Mouse (Mus musculus): ENCODE measurements around the gene Neil1. TPM values are rescaled to one million over a fixed set of nuclear protein-coding genes. Genes with fewer than 3 reads are reported as not detected.

Gene Neil1
- polyA plus RNA-seq, 1 experiment, result 17.9 TPM

- no peak within 1 kb of the TSS for H3K27ac ChIP-seq (ENCODE audit: control insufficient read depth, insufficient read depth, low read depth, low read length, poor library complexity)
- under 1% methylated on average over 24 of the region's 24 CpGs for WGBS
- H3K4me1 ChIP-seq (ENCODE audit: control insufficient read depth, insufficient read depth, low read length), result peaks cover 2% of the 10 kb centered on the region
These were observed 9.9 kb upstream of the Neil1 start, which contains the start of gene Commd4 for GRCm38 (mm10) chr9:57158013-57158470. Gene Commd4 (minus strand): TSS chr9:57158331.

GRCm38 (mm10) chr9:57157499-57157898 lies 9.4 kb upstream of the Neil1 start:
- no peak for TF ChIP-seq POLR2A (IDR thresholded peaks at IDR 0.05; ENCODE audit: borderline replicate concordance, control insufficient read depth, low read depth, low read length)
- H3K27ac ChIP-seq (ENCODE audit: control insufficient read depth, insufficient read depth, low read depth, low read length, poor library complexity), result no peak overlapping the region
- H3K4me1 ChIP-seq (ENCODE audit: control insufficient read depth, insufficient read depth, low read length), result peaks cover 2% of the 10 kb centered on the region
- 29% methylated on average over 13 of the region's 13 CpGs for WGBS
- H3K4me3 ChIP-seq (replicated peaks; ENCODE audit: control insufficient read depth, low read depth, low read length), result peak overlapping the region; percentile 74

More at GRCm38 (mm10) chr9:57158013-57158470, 9.9 kb upstream of the Neil1 start, which contains the start of gene Commd4:
- no peak for TF ChIP-seq CTCF (IDR thresholded peaks at IDR 0.05; ENCODE audit: control insufficient read depth, insufficient read depth, low read length)
- no peak; the same call in 1 of the 2 replicates for TF ChIP-seq POLR2A (IDR thresholded peaks at IDR 0.05; ENCODE audit: borderline replicate concordance, control insufficient read depth, low read depth, low read length)
- H3K4me3 ChIP-seq (replicated peaks; ENCODE audit: control insufficient read depth, low read depth, low read length), result peak within 1 kb of the TSS; percentile 74

- TF ChIP-seq POLR2A (IDR thresholded peaks at IDR 0.05; ENCODE audit: borderline replicate concordance, control insufficient read depth, low read depth, low read length) (no peak), CTCF (IDR thresholded peaks at IDR 0.05; ENCODE audit: control insufficient read depth, insufficient read depth, low read length) (no peak)
- no peak overlapping the region for H3K27ac ChIP-seq (ENCODE audit: control insufficient read depth, insufficient read depth, low read depth, low read length, poor library complexity)
- peaks cover 2% of the 10 kb centered on the region for H3K4me1 ChIP-seq (ENCODE audit: control insufficient read depth, insufficient read depth, low read length)
- 91% methylated on average over 8 of the region's 8 CpGs for WGBS
- H3K4me3 ChIP-seq (replicated peaks; ENCODE audit: control insufficient read depth, low read depth, low read length), result no peak overlapping the region
These were observed 8.7 kb upstream of the Neil1 start for GRCm38 (mm10) chr9:57156823-57157222.

GRCm38 (mm10) chr9:57156383-57156782 lies 8.3 kb upstream of the Neil1 start:
- Histone ChIP-seq H3K4me3 (replicated peaks; ENCODE audit: control insufficient read depth, low read depth, low read length) (no peak overlapping the region), H3K27ac (ENCODE audit: control insufficient read depth, insufficient read depth, low read depth, low read length, poor library complexity) (no peak overlapping the region), H3K4me1 (ENCODE audit: control insufficient read depth, insufficient read depth, low read length) (peaks cover 2% of the 10 kb centered on the region)
- WGBS, result 91% methylated on average over 7 of the region's 7 CpGs
- TF ChIP-seq CTCF (IDR thresholded peaks at IDR 0.05; ENCODE audit: control insufficient read depth, insufficient read depth, low read length) (no peak), POLR2A (IDR thresholded peaks at IDR 0.05; ENCODE audit: borderline replicate concordance, control insufficient read depth, low read depth, low read length) (no peak)

GRCm38 (mm10) chr9:57152331-57152730 lies 4.2 kb upstream of the Neil1 start:
- WGBS, result 72% methylated on average over 6 of the region's 6 CpGs
- H3K4me1 ChIP-seq (ENCODE audit: control insufficient read depth, insufficient read depth, low read length), result peaks cover 2% of the 10 kb centered on the region
- no peak overlapping the region for H3K4me3 ChIP-seq (replicated peaks; ENCODE audit: control insufficient read depth, low read depth, low read length)
- H3K27ac ChIP-seq (ENCODE audit: control insufficient read depth, insufficient read depth, low read depth, low read length, poor library complexity), result no peak overlapping the region
- no peak for TF ChIP-seq CTCF (IDR thresholded peaks at IDR 0.05; ENCODE audit: control insufficient read depth, insufficient read depth, low read length)
- TF ChIP-seq POLR2A (IDR thresholded peaks at IDR 0.05; ENCODE audit: borderline replicate concordance, control insufficient read depth, low read depth, low read length), result no peak

- WGBS, result 82% methylated on average over 5 of the region's 5 CpGs
- TF ChIP-seq CTCF (IDR thresholded peaks at IDR 0.05; ENCODE audit: control insufficient read depth, insufficient read depth, low read length), result no peak
- TF ChIP-seq POLR2A (IDR thresholded peaks at IDR 0.05; ENCODE audit: borderline replicate concordance, control insufficient read depth, low read depth, low read length), result no peak
These were observed 2.1 kb upstream of the Neil1 start for GRCm38 (mm10) chr9:57150192-57150591.

GRCm38 (mm10) chr9:57149021-57149420 lies 916 bp upstream of the Neil1 start:
- H3K4me1 ChIP-seq (ENCODE audit: control insufficient read depth, insufficient read depth, low read length), result no peaks in the 10 kb centered on the region; the same call in 1 of the 2 replicates
- 75% methylated on average over 6 of the region's 6 CpGs for WGBS
- TF ChIP-seq POLR2A (IDR thresholded peaks at IDR 0.05; ENCODE audit: borderline replicate concordance, control insufficient read depth, low read depth, low read length), result no peak
- no peak overlapping the region for H3K4me3 ChIP-seq (replicated peaks; ENCODE audit: control insufficient read depth, low read depth, low read length)
- peak overlapping the region; percentile 34; the same call in 1 of the 2 replicates for H3K27ac ChIP-seq (ENCODE audit: control insufficient read depth, insufficient read depth, low read depth, low read length, poor library complexity)

More at GRCm38 (mm10) chr9:57150192-57150591, 2.1 kb upstream of the Neil1 start:
- Histone ChIP-seq H3K4me3 (replicated peaks; ENCODE audit: control insufficient read depth, low read depth, low read length) (no peak overlapping the region), H3K27ac (ENCODE audit: control insufficient read depth, insufficient read depth, low read depth, low read length, poor library complexity) (no peak overlapping the region), H3K4me1 (ENCODE audit: control insufficient read depth, insufficient read depth, low read length) (no peaks in the 10 kb centered on the region; the same call in 1 of the 2 replicates)

GRCm38 (mm10) chr9:57147205-57148143 lies 631 bp downstream of the Neil1 start:
- Histone ChIP-seq H3K27ac (ENCODE audit: control insufficient read depth, insufficient read depth, low read depth, low read length, poor library complexity) (peak overlapping the region; percentile 81), H3K4me1 (ENCODE audit: control insufficient read depth, insufficient read depth, low read length) (no peaks in the 10 kb centered on the region; the same call in 1 of the 2 replicates), H3K4me3 (replicated peaks; ENCODE audit: control insufficient read depth, low read depth, low read length) (peak overlapping the region; percentile 70)
- WGBS, result 9% methylated on average over 19 of the region's 19 CpGs
- TF ChIP-seq POLR2A (IDR thresholded peaks at IDR 0.05; ENCODE audit: borderline replicate concordance, control insufficient read depth, low read depth, low read length), result no peak

Data from bone marrow, adult 2 months (tissue).